Mouse (Mus musculus) olfactory bulb, adult 2 months (tissue): Measurements from ENCODE around the gene Pknox1.

Experiments
- CTCF ChIP-seq: fragments of 200-500 bp; IDR thresholded peaks from 2 replicates; pipeline ENCODE4 v1.5.1; 2012; ENCODE audit warnings: low read depth, mild to moderate bottlenecking, low read length, moderate library complexity; ENCODE audit not compliant: insufficient read depth
- POLR2A ChIP-seq: fragments of 200-500 bp; IDR thresholded peaks from 2 replicates; pipeline ENCODE4 v1.6.1; 2012; ENCODE audit warnings: mild to moderate bottlenecking, low read depth, low read length, moderate library complexity; ENCODE audit not compliant: insufficient read depth

- TF ChIP-seq POLR2A (no peak), CTCF (no peak)
Measured at GRCm38 (mm10) chr17:31590846-31591245, 26.3 kb downstream of the Pknox1 start.
